Mouse (Mus musculus): ENCODE data around the gene Scamp1.

Gene Scamp1

GRCm38 (mm10) chr13:94239488-94239887 is 46.2 kb downstream of the Scamp1 start:
- DNase-seq (ENCODE audit: extremely low read depth, low read depth, low spot score) = no peak

GRCm38 (mm10) chr13:94231871-94232270 is 53.8 kb downstream of the Scamp1 start:
- no peak for DNase-seq (ENCODE audit: extremely low read depth, low read depth, low spot score)

GRCm38 (mm10) chr13:94224717-94225705 is 60.6 kb downstream of the Scamp1 start:
- no peak for DNase-seq (ENCODE audit: extremely low read depth, low read depth, low spot score)

DNA sequence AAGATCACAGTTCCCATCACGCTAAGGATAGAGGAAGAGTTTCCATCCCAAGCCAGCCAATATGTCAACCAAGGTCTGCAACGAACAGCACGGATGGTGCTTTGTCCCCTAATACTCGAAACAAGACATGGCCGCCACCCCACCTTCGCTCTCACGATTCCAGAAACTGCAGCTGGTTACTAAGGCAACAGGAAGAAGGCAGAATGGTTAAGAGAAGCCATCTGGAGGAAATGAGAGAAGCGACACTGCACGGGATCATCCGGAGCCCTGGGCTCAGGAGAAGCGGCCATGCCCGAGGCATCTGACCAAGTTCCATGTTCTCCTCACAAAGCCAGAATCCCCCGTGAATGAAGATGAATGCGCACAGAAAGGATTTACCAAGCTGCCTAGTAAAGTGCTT is 62.0 kb downstream of the Scamp1 start:
- DNase-seq (ENCODE audit: extremely low read depth, low read depth, low spot score) = no peak

DNA sequence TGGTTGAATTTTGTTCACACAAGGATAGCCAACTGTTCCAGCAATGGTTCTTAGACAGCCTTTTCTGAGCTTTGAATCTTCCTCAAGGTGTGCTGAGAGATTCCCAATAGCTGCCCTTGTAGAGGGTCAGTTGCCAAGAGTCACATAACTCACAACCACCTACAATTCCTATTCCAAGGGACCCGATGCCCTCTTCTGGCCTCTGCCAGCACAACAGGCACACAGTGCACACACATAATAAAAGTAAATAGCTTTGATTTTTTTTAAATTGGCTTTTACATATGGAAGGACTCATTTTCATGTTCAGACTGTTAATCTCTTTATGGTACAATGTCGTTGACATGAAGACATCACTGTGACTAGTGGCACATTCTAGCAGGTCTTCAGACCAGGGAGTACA is 72.9 kb downstream of the Scamp1 start:
- no peak for DNase-seq (ENCODE audit: extremely low read depth, low read depth, low spot score)

DNA sequence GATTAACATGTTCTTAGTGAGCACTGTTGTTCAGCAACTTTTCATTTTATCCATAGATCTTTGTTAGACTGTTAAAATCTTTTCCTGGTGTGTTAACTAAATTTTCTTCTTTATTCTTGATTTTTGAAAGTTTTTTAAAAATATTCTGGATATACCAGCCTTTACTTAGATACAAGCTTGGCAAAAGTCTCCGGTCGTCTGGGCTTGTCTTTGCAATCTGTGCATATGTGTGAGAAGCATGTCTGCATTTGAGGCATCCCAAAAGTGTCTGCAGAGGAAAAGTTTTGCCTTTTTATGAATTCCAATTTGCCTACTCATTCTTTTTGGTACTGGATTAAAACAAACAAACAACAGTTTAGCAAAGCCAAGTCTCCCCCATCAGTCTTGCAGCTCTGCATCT is 73.5 kb downstream of the Scamp1 start:
- no peak for DNase-seq (ENCODE audit: extremely low read depth, low read depth, low spot score)

GRCm38 (mm10) chr13:94211236-94212119 is 74.2 kb downstream of the Scamp1 start:
- DNase-seq (ENCODE audit: extremely low read depth, low read depth, low spot score) = no peak

- DNase-seq (ENCODE audit: extremely low read depth, low read depth, low spot score) = no peak
Observed at GRCm38 (mm10) chr13:94208892-94209291, 76.8 kb downstream of the Scamp1 start.

- DNase-seq (ENCODE audit: extremely low read depth, low read depth, low spot score) = no peak
Observed at GRCm38 (mm10) chr13:94207973-94208372, 77.7 kb downstream of the Scamp1 start.

DNA sequence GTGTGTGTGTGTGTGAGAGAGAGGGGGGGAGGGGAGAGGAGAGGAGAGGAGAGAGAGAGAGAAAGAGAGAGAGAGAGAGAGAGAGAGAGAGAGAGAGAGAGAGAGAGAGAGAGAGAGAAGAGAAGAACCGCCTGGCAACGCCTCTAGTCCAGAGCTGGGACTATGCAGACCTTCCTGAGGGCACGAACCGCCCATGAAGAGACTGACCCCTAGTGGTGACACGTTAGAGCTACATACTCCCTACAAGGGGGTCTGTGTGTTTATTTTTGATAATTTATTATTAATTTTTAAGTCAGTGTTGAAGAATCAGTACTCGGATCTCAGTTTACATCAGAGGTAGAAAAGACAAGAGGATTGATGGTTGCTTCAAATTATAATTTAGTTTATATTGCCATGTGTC is 80.4 kb downstream of the Scamp1 start:
- no peak for DNase-seq (ENCODE audit: extremely low read depth, low read depth, low spot score)

GRCm38 (mm10) chr13:94199829-94200228 is 85.8 kb downstream of the Scamp1 start:
- no peak for DNase-seq (ENCODE audit: extremely low read depth, low read depth, low spot score)

DNA sequence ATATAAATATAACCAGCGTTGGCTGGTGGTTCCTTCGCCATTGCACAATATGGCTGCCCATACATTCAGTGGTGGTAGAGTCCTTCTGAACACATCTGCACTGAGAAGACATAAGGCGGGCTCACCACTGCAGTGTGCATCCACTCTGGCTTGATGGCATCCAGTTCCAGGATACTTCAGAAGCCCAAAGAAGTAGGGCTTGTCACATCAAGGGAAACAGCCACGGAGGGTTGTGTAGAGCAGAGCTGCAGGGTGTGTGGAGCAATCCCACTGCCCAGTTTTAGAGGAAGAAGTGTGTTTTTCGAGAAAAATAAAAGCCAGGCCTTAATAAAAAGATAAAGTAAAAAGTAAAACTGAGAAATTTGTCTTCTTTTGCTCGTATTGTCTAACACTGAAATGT is 87.0 kb downstream of the Scamp1 start:
- no peak for DNase-seq (ENCODE audit: extremely low read depth, low read depth, low spot score)

GRCm38 (mm10) chr13:94193227-94193626 is 92.4 kb downstream of the Scamp1 start:
- no peak for DNase-seq (ENCODE audit: extremely low read depth, low read depth, low spot score)

DNA sequence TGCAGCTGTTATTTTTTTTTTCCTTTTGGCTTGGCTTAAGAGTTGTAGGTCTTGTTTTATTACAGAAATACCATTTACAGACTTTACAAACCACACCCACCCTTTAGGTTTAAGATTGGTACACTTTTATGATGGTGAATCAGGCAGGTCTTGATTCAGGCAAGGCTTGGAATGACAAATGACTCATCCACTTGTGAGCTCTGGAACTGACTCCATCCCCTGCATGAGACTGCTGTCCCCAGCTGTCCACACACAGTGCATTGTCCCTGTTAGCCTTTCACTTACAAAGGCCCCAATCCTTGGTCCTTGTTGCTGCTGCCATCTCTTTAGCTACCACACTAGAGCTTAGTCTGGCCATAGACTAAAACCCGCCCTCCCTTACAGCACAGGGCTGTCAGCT is 95.3 kb downstream of the Scamp1 start:
- DNase-seq (ENCODE audit: extremely low read depth, low read depth, low spot score) = no peak

DNA sequence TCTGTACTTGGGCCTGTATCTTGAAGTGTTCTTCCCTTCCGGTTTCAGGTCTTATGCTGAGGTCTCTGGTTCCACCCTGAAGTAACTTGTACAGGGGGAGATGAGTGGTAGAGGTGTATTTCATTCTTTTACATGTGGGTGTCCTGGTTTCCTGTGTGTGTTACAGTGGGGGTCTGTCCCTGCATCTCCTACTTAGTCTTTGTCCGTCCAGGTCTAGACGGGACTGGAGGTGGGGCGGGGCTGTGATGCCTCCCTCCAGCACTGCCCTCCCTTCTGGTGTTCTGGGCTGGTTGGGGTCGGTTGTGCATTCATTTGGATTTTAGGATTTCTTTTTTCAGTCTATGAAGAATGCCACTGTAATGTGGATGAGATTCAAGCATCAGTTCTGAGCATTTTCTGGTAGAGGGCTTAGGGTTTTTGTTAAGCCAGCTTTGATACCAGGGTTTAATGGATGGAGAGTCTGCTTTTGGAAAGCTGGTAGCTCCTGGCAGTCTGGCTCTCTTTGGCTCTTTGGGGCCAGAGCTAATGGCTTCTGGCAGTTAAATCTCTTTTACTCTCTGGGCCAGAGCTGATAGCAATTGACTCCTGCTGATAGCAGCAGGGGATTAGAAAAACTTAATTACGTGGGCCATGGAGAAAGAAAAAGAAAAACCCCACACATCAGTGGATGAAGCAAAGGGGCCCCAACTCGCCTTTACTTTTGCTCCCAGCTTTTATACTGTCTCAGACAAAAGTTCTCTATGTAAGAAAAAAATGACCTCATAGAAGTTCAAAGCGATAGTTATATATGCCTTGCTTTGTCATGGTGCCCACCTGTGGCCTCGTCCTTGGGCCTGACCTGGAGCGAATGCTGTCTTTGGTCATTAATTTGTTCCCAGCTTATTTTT is 97.2 kb downstream of the Scamp1 start:
- no peak for DNase-seq (ENCODE audit: extremely low read depth, low read depth, low spot score)

DNA sequence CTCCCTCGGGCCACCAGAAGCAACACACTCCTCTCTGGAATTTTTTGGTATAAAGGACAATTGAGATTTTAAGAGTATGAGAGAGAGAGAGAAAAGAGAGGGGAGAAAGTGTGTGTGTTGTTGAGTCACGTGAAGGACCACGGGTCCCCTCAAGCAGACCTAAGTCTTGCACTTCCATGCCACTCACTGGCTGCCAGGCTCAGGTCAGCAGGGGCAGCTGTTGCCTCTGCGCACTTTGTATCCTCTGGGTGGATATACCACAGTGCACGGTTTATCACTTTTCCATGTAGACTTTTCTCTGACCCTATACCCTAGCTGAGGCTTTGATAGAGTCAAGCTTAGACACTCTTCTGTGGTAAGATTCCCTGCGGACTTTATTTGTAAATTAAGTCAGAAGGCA is 100.0 kb downstream of the Scamp1 start:
- DNase-seq (ENCODE audit: extremely low read depth, low read depth, low spot score) = no peak

- no peak for DNase-seq (ENCODE audit: extremely low read depth, low read depth, low spot score)
Observed at GRCm38 (mm10) chr13:94184726-94185456, 100.8 kb downstream of the Scamp1 start.

GRCm38 (mm10) chr13:94183372-94184021 is 102.2 kb downstream of the Scamp1 start:
- DNase-seq (ENCODE audit: extremely low read depth, low read depth, low spot score) = no peak

GRCm38 (mm10) chr13:94182026-94182425 is 103.6 kb downstream of the Scamp1 start:
- no peak for DNase-seq (ENCODE audit: extremely low read depth, low read depth, low spot score)

All from fat pad, adult 2 months (tissue).